Mouse (Mus musculus): ENCODE data around the gene Msl1.

DNA sequence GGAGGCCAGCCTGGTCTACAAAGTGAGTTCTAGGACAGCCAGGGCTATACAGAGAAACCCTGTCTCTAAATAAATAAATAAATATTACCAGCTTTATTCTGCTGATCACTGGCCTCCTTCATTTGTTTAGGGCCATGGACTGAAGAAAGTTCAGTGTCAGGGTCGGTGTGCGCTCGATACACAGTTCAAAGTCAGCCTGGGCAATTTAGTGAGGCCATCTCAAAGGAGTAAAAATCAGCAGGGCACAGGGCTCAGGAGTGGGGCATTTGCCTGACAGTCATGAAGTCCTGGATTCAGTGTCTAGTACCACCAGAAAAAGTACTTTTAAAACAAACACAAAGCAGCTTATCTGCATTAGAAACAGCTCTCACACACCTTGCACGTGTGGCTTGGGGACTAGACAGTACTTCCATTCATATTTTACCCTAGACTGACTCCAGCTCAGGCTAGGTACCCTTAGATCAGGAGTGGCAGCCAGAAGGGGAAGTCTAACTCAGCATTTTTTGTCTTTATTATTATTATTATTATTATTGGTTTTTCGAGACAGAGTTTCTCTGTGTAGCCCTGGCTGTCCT lies 4.6 kb upstream of the Msl1 start:
- TF ChIP-seq POLR2A (IDR thresholded peaks at IDR 0.05; ENCODE audit: low read depth, low read length) (no peak), CTCF (IDR thresholded peaks at IDR 0.05; ENCODE audit: extremely low read depth, insufficient read length, insufficient replicate concordance, low read depth, low read length) (no peak)
